Mouse (Mus musculus): ENCODE measurements around the gene Snx7.

- no peak for TF ChIP-seq CTCF (IDR thresholded peaks at IDR 0.05; ENCODE audit: low read depth, low read length)
- TF ChIP-seq POLR2A (IDR thresholded peaks at IDR 0.05; ENCODE audit: borderline replicate concordance, low read depth, low read length), result no peak
Observed at GRCm38 (mm10) chr3:117791951-117792350, 76.8 kb downstream of the Snx7 start.

All from bone marrow macrophage, adult 2 months (primary cell).